Mouse (Mus musculus): Measurements from ENCODE around the gene Fyn. TPM values are rescaled to one million over a fixed set of nuclear protein-coding genes. Genes with fewer than 3 reads are reported as not detected.

The Fyn gene
- polyA plus RNA-seq, 1 experiment: 56.4 TPM

GRCm38 (mm10) chr10:39580477-39580876 lies 211.8 kb downstream of the Fyn start:
- H3K4me1 ChIP-seq (ENCODE audit: control insufficient read depth, insufficient read depth, low read length): no peaks in the 10 kb centered on the region
- no peak overlapping the region for H3K27ac ChIP-seq (ENCODE audit: insufficient read depth, low read length)
- no peak overlapping the region for H3K4me3 ChIP-seq (ENCODE audit: insufficient read depth, low read length)
- no peak for TF ChIP-seq POLR2A (IDR thresholded peaks at IDR 0.05; ENCODE audit: low read depth, low read length)
- no peak for TF ChIP-seq CTCF (IDR thresholded peaks at IDR 0.05; ENCODE audit: borderline replicate concordance, insufficient read depth, low read length)

- TF ChIP-seq POLR2A (IDR thresholded peaks at IDR 0.05; ENCODE audit: low read depth, low read length): no peak
- TF ChIP-seq CTCF (IDR thresholded peaks at IDR 0.05; ENCODE audit: borderline replicate concordance, insufficient read depth, low read length): no peak
- no peak overlapping the region for H3K4me3 ChIP-seq (ENCODE audit: insufficient read depth, low read length)
- no peaks in the 10 kb centered on the region for H3K4me1 ChIP-seq (ENCODE audit: control insufficient read depth, insufficient read depth, low read length)
- H3K27ac ChIP-seq (ENCODE audit: insufficient read depth, low read length): no peak overlapping the region
Observed at GRCm38 (mm10) chr10:39582385-39582784, 213.7 kb downstream of the Fyn start.

GRCm38 (mm10) chr10:39583718-39584117 lies 215.1 kb downstream of the Fyn start:
- Histone ChIP-seq H3K27ac (ENCODE audit: insufficient read depth, low read length) (no peak overlapping the region), H3K4me1 (ENCODE audit: control insufficient read depth, insufficient read depth, low read length) (no peaks in the 10 kb centered on the region), H3K4me3 (ENCODE audit: insufficient read depth, low read length) (no peak overlapping the region)
- TF ChIP-seq CTCF (IDR thresholded peaks at IDR 0.05; ENCODE audit: borderline replicate concordance, insufficient read depth, low read length) (no peak), POLR2A (IDR thresholded peaks at IDR 0.05; ENCODE audit: low read depth, low read length) (no peak)

- Histone ChIP-seq H3K4me3 (ENCODE audit: insufficient read depth, low read length) (no peak overlapping the region), H3K4me1 (ENCODE audit: control insufficient read depth, insufficient read depth, low read length) (no peaks in the 10 kb centered on the region), H3K27ac (ENCODE audit: insufficient read depth, low read length) (no peak overlapping the region)
- TF ChIP-seq CTCF (IDR thresholded peaks at IDR 0.05; ENCODE audit: borderline replicate concordance, insufficient read depth, low read length) (no peak), POLR2A (IDR thresholded peaks at IDR 0.05; ENCODE audit: low read depth, low read length) (no peak)
Observed at GRCm38 (mm10) chr10:39587290-39587925, 218.8 kb downstream of the Fyn start.

GRCm38 (mm10) chr10:39587973-39588746 lies 219.5 kb downstream of the Fyn start:
- Histone ChIP-seq H3K27ac (ENCODE audit: insufficient read depth, low read length) (no peak overlapping the region), H3K4me1 (ENCODE audit: control insufficient read depth, insufficient read depth, low read length) (no peaks in the 10 kb centered on the region)

GRCm38 (mm10) chr10:39589765-39590546 lies 221.3 kb downstream of the Fyn start:
- TF ChIP-seq POLR2A (IDR thresholded peaks at IDR 0.05; ENCODE audit: low read depth, low read length): no peak
- TF ChIP-seq CTCF (IDR thresholded peaks at IDR 0.05; ENCODE audit: borderline replicate concordance, insufficient read depth, low read length): no peak

More at GRCm38 (mm10) chr10:39587973-39588746, 219.5 kb downstream of the Fyn start:
- no peak for TF ChIP-seq POLR2A (IDR thresholded peaks at IDR 0.05; ENCODE audit: low read depth, low read length)
- no peak for TF ChIP-seq CTCF (IDR thresholded peaks at IDR 0.05; ENCODE audit: borderline replicate concordance, insufficient read depth, low read length)
- H3K4me3 ChIP-seq (ENCODE audit: insufficient read depth, low read length): no peak overlapping the region

GRCm38 (mm10) chr10:39590629-39591028 lies 222.0 kb downstream of the Fyn start:
- Histone ChIP-seq H3K4me3 (ENCODE audit: insufficient read depth, low read length) (no peak overlapping the region), H3K27ac (ENCODE audit: insufficient read depth, low read length) (no peak overlapping the region), H3K4me1 (ENCODE audit: control insufficient read depth, insufficient read depth, low read length) (no peaks in the 10 kb centered on the region; the same call in 1 of the 2 replicates)
- TF ChIP-seq CTCF (IDR thresholded peaks at IDR 0.05; ENCODE audit: borderline replicate concordance, insufficient read depth, low read length) (no peak), POLR2A (IDR thresholded peaks at IDR 0.05; ENCODE audit: low read depth, low read length) (no peak)

More at GRCm38 (mm10) chr10:39589765-39590546, 221.3 kb downstream of the Fyn start:
- Histone ChIP-seq H3K27ac (ENCODE audit: insufficient read depth, low read length) (no peak overlapping the region), H3K4me1 (ENCODE audit: control insufficient read depth, insufficient read depth, low read length) (no peaks in the 10 kb centered on the region), H3K4me3 (ENCODE audit: insufficient read depth, low read length) (no peak overlapping the region)

GRCm38 (mm10) chr10:39592501-39592900 lies 223.8 kb downstream of the Fyn start:
- Histone ChIP-seq H3K4me3 (ENCODE audit: insufficient read depth, low read length) (no peak overlapping the region), H3K27ac (ENCODE audit: insufficient read depth, low read length) (no peak overlapping the region), H3K4me1 (ENCODE audit: control insufficient read depth, insufficient read depth, low read length) (peaks cover 3% of the 10 kb centered on the region; the same call in 1 of the 2 replicates)
- no peak for TF ChIP-seq POLR2A (IDR thresholded peaks at IDR 0.05; ENCODE audit: low read depth, low read length)
- no peak for TF ChIP-seq CTCF (IDR thresholded peaks at IDR 0.05; ENCODE audit: borderline replicate concordance, insufficient read depth, low read length)

- Histone ChIP-seq H3K4me1 (ENCODE audit: control insufficient read depth, insufficient read depth, low read length) (peaks cover 3% of the 10 kb centered on the region; the same call in 1 of the 2 replicates), H3K27ac (ENCODE audit: insufficient read depth, low read length) (no peak overlapping the region), H3K4me3 (ENCODE audit: insufficient read depth, low read length) (no peak overlapping the region)
- TF ChIP-seq POLR2A (IDR thresholded peaks at IDR 0.05; ENCODE audit: low read depth, low read length) (no peak), CTCF (IDR thresholded peaks at IDR 0.05; ENCODE audit: borderline replicate concordance, insufficient read depth, low read length) (no peak)
Observed at GRCm38 (mm10) chr10:39594716-39595115, 226.1 kb downstream of the Fyn start.

Measured in embryonic fibroblast, embryonic 13.5 days (primary cell).